Mouse (Mus musculus) T-helper 2 cell (primary cell): ENCODE measurements around the gene Gnb2.

Experiments
- in situ Hi-C: fragments of 300-600 bp; cut with MboI, MseI; formaldehyde crosslinking; loops from one replicate; pipeline ENCODE4 v1.15.1; 2025; ENCODE audit warnings: high pct_unique_total_duplicates

Gene Gnb2

DNA sequence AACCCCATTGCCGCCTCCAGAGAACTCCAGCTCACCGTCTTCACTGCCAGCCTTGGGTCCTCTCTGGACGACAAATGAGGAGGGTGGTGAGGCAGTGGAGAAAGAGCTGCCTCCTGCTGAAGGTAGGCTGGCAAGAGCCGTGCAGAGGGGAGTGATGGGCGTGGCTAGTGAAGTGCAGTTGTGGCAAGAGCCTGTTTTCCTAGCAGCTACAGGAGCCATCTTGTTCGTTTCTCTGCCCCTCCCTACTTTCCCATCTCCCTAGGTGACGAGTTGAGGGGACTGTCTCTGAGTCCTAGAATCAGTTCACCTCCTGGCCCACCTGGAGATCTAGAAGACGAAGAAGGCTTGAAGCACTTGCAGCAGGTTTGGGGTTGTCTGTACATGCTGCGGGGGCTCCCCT lies 11.4 kb downstream of the Gnb2 start:
- in situ Hi-C loops = loop anchor here (5.0 kb wide), 1 partner anchor 645 kb away; no protein-coding TSS in a partner anchor

DNA sequence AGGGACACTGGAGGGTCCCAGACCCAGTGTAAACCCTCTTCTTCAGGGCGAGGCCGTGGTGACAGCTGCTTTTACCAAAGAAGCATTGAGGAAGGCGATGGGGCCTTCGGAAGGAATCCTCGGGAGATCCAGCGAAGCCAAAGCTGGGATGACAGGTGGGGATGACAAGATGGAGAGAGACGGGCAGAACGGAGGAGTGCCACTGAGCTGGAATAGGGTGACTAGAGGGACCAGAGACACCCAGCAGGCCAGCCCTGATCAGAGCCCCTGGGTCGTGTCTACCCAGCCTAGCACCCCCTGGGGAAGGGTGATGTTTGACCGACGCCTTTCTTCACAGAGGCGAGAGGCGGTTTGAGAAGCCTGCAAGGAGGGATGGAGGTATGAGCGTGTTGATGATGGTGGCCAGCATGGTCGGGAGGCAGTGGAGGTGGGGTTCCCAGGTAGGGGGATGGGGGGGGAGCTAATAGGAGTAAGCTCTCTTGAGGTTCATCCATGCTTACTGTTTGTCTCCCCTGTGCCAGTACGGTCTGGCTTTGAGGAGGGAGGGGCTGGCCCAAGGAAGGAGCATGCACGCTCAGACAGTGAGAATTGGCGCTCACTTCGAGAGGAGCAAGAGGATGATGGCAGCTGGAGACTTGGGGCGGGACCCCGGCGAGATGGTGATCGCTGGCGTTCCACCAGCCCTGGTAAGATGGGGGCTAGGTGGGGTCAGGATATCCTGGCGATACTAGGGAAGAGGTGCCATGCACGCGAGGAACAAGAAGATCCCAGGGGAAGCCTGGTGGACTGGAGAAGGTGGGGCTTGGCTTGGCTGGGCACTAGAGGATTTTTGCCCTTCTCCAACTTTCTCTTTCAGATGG lies 13.4 kb downstream of the Gnb2 start:
- in situ Hi-C loops = loop anchor here (5.0 to 10.0 kb wide), 2 partner anchors 235 to 647 kb away; no protein-coding TSS in a partner anchor

DNA sequence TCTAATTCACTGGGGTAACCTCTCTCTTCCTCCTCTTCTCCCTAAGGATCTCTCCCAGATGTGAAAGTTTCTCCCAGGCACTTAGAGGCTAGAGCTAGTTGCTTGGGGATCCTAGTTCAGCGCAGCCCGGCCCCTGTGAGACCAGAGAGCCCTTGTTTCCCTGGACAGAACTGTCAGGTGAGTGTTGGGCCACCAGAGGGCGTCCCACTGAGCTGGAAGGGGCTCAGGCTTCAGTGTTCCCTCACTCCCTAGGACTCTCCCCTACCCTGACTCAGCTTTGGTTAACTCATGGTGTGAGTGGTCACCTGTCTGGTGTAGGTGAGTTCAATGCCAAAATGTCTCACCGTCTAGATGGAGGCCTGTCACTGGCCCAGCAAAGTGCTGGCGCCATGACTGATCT lies 14.9 kb downstream of the Gnb2 start, which contains the start of gene Gigyf1:
Gigyf1 (plus strand) TSS at position 113 of the 400 bp plus-strand sequence.
- in situ Hi-C loops = loop anchor here (10.0 kb wide), 1 partner anchor 236 kb away; no protein-coding TSS in a partner anchor

DNA sequence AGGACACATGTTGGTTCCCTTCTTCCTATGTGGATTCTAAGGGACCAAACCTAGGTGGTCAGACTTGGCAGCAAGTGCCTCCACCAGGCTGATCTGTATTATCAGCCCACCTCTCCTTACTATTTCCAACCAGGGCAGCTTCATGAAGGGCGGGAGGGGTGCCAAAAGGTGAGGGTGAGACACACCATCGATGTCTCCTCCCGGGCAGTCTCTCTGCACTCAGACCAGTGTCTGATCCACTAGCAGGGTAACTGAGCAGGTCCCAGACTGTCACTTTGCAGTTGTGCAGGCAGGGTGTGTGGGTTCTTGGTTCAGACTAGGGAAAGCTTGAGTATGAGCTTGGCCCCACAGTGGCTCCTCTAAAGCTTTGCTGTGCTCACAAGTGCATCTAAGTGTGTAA lies 18.5 kb downstream of the Gnb2 start:
- in situ Hi-C loops = loop anchor here (10.0 kb wide), 1 partner anchor 240 kb away; no protein-coding TSS in a partner anchor

DNA sequence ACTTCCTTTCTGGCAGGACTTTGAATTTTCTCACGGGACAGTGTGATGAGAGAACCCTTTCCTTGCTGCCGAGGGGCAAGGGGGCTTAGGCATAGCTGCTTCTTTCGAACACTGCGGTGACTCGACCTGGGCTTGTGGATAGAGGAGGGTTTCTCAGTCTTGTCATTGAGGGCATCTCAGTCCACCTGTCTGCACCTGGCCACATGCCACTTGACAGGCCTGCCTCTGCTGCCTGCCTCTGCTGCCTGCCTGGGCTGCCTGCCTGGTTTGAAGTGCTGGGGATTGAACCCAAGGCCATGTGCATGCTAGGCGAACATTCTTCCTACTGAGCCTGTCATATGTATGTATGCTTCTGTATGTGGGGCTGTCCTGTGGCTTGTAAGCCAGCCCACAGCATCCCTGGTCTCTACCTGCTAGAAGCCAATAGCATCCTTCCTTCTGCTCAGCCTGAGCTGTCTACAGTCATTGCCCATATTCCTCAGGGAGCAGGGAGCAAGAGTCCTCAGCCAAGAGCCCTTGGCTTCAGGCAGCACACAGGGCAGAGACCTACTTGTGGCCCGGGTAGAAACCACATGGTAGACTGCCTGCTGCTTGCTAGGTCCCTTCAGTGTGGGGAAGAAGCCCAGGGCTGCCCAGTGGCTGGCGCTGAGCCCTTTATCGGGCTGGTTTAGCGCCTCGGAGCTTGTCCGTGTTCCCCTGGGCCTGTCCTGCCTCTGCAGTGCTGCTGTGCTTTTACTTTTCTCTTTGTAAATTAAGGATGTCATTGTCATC lies 19.2 kb downstream of the Gnb2 start:
- in situ Hi-C loops = loop anchor here (10.0 kb wide), 1 partner anchor 241 kb away; no protein-coding TSS in a partner anchor

DNA sequence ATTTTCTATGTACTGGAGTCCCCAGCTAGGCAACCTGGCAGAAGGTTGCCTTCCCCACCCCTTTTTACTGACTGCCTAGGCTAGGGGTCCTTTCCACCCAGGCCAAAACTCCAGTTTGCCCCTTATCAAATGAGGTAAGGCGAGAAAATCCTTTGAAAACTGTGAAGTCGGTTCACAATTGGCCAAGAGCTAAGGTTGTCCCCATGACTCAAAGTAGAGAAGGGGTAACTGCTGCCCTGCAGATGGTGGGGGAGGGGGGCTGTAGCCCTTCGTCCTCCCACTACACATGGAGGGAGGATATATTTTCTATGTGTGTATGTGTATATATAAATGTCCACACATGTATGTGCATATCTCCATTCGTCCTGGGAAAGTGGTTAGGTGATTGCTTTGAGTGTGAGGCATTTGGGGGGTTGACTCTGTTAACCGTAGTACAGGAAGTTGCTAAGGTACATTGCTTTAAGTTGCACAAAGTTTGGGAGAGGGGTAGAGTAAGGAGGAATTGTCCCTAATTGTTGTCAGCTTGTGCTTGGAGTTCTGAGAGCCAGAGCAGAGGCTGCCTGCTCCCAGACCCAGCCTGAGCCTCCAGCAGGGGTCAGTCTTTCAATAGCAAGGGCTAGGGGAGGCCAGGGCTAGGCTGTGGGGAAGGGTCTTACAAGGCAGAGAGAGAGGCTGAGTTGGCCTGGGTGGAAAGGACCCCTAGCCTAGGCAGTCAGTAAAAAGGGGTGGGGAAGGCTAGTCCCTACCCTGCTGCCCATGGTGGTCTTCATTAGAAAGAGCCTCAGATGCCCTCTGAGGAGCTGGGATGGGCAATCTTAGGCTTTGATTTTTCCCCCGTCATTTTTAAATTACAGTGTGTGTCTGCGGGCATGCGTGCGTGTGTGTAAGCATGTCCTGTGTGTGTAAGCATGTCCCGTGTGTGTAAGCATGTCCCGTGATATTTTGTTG lies 20.2 kb downstream of the Gnb2 start:
- in situ Hi-C loops = loop anchor here (10.0 kb wide), 1 partner anchor 242 kb away; no protein-coding TSS in a partner anchor

DNA sequence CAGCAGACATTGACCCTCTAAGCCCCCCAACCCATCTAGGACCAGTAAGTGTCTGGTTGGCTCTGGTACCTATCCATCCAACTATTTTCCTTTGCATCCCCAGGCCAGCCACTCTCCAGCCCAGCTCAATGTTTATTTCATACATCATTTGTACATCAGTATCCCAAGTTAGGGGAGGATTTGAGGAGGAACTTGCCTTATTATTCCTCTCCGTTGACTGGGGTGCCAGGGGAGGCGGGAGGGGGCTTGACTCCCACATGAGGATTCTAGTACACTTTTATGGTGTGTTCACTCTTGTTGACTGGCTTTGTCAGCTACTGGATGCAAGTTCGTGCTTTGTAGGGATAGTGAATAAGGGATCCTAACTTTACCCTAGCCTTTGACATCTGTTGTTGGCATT lies 21.6 kb downstream of the Gnb2 start:
- in situ Hi-C loops = loop anchor here (10.0 kb wide), 1 partner anchor 243 kb away; no protein-coding TSS in a partner anchor

DNA sequence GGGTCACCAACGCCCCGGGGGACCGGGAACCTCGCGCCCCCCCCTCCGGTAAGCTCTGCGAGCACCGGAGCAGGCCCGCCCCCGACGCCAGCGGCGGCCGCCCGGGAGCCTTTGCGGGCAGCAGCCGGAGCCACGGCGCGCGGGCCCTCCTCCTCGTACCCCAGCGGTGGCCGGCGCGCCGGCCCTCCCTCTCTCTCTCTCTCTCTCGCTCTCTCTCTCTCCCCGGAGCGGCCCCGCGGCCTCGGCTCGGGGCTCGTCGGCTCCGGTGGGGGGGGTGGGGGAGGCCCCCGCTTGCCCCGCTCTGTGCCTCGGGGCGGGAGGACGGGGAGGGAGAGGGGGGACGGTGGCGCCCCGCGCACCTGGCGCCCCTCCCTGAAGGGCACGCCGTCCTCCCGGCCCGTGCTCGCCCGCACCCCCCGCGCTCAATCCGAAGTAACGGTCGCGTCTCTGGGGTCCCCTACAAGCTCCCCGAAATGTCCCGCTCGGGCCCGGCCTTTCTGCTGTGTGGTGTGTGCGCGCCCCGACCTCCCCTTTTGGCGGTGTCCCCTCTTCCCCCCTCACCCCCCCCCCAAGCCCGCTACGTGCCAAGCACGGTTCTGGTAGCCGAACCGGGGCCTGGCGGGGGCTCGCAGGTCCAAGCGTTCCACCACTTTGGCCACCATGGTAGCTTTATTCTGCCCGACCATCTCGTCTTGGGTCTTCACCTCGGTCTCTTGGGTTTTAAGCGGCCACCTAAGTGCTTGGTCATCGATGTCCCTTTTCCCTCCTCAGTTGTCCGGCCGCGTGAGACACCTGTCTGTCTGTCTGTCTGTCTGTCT lies 22.5 kb downstream of the Gnb2 start:
- in situ Hi-C loops = loop anchor here (10.0 kb wide), 1 partner anchor 244 kb away; no protein-coding TSS in a partner anchor

DNA sequence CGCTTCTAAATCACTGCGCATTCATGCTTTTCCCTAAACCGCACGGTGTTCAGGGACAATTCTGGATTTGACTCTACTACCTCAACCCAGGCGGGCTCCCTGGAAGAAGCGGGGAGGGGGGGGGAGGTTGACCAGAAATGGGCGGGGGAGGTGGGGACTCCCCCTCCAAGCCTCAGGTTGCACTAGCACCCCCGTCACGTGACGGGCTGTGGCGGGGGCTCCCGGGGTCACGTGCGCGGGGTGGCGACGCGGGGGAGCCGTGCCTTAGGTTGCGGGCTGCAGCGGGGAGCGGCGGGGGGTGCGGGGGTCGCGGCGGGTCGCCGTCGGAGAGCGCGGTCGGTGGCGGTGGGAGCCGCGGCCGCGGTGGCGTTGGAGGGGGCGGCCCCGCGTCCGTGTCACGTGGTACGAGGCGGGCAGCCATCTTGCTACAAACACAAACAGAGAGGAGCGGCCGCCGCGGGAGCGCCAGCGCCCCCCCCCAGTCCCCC lies 23.3 kb downstream of the Gnb2 start:
- in situ Hi-C loops = loop anchor here (10.0 kb wide), 1 partner anchor 245 kb away; no protein-coding TSS in a partner anchor

DNA sequence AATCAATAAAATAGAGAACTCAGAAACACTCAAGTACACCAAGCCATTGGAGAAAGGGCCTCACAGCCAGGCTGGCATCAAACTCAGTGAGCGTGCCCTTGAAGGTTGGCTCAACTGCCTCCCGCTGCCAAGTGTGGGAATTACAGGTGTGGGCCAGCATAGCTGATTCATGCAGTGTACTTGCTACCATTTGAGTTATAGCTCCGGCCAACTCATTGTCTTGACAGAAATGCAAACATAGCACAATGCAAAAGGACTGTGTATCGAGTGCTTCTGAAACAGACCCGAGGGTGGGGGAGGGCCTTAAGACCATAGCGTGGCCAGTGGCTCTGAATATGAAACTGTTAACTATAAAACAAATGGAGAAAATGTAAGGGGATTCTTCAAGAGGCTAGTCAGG lies 29.3 kb downstream of the Gnb2 start:
- in situ Hi-C loops = loop anchor here (10.0 kb wide), 1 partner anchor 91 kb away; no protein-coding TSS in a partner anchor

DNA sequence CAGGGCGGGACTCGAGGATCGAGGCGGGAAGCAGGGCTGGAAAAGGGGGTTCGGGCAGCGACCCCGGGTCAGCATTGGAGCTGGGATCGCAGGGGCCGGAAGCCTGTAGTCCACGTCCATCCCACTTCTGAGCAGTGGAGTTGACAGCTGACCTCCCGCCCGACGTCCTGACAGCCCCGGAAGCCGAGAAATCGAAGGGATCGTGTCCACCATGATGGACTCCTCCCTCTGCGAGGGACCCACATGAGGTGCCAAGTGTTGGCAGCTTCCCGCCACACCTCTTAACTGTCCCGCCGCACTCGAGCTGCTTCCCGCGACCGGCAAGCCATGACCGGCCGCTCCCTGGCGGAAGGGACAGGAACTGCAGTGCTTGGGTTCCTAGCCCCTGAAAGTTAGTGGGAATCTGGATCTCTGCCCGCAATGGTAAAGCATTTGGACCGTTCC lies 30.6 kb downstream of the Gnb2 start:
- in situ Hi-C loops = loop anchor here (10.0 kb wide), 1 partner anchor 92 kb away; no protein-coding TSS in a partner anchor

DNA sequence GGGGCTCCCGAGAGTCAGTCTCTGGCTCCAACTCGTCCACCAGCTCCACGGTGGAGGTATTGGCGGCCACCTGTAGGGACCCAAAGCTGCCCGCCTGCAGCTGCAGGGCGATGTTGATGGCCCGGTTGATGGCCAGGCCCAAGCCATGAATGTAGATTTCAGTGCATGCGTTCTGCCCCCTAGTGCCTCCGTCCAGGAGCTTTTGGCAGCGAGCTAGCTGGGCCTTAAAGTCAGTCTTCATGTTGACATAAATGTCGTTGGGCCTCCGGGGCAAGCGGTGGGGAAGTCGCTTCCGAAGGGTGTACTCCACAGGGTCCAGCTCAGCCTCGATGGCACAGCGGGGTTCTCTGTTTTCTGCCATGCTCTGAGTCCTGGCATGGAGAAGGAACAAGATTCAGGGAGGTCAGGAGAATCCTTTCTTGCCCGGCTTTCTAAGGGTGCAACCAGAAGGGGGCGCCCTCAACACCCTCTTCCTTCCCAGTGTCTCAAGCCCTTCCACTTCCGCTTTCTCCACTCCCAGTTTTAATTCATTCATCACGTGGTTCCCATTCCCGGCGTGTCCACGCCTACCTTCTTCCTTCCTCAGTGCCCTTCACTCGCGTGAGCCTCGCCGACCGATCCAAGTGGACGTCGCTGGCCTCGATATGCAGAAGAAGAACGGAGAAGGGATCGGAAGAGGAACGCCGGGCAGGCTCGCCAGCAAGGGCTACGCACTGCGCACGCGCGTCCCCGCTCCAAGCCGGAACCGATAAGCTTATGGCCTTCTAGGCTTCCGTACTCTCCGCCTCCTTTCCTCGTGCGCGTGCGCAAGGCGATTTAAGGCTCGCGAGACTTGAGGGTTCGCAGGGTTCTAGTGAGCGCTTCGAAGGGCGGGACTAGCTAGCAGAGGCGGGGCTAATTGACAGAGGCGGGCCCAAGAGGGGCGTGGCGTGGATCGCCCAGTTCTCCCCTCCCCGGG lies 31.3 kb downstream of the Gnb2 start, which contains the start of gene Pop7:
Pop7 (minus strand) TSS at position 810 of the 958 bp plus-strand sequence.
- in situ Hi-C loops = loop anchor here (10.0 kb wide), 1 partner anchor 93 kb away; no protein-coding TSS in a partner anchor

DNA sequence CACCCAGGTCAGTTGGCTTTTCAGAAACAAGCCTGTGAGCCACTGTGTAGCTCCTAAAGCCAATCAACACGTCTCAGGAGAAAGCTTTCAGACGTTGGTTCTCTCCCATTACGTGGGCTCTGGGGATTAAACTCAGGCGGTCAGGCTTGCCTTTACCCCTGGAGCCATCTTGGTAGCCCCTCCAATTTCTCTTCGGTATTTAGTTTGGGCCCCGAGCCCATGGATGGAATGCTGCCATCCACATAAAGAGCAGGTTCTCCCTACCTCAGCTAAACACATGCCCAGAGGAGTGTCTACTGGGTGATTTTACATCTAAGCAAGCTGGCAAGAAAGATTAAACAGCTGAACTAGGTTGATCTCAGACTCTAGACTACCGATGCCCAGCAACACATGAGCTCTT lies 33.1 kb downstream of the Gnb2 start:
- in situ Hi-C loops = loop anchor here (10.0 kb wide), 1 partner anchor 95 kb away; no protein-coding TSS in a partner anchor

DNA sequence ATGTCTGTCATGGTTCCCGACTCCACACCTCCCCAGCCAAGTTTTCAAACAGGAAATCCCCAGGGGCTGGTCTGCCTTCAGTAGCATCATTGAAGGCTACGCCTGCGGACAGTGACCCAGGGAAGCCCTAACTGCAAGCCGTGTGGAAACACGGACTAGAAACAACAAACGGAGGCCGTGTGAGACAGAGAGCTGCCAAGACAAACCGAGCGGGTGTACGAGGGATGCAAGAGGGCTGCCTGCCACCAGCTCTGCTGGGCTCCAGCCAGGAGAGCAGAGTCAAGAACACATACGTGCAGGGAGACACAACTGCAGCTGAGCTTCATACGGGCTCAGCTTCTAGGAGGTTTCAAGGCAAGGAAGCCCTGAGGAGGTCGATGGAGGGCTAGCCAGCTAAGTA lies 39.5 kb downstream of the Gnb2 start:
- in situ Hi-C loops = loop anchor here (10.0 kb wide), 1 partner anchor 1131 kb away; the partner anchor contains the start of gene A430033K04Rik

DNA sequence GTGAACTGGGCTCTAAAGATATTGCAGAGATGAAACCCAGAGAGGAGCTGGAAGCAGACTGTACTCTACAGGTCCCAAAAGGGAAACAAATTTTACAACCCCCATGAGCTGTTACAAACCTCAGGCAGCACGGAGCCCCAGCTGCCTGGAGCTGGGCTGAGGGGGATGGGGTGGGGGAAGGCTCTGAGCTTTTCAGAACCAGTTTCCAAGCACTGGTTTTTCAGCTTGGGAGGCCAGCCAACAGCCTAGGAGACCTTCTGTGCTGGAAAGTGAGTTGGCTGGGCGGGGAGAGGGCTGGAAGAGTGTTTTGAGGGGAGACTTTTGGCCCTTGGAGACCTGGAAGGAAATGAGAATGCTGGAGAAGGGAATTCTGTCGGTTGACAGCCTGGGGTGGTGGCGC lies 41.8 kb downstream of the Gnb2 start:
- in situ Hi-C loops = loop anchor here (10.0 kb wide), 1 partner anchor 1133 kb away; the partner anchor contains the start of gene A430033K04Rik

DNA sequence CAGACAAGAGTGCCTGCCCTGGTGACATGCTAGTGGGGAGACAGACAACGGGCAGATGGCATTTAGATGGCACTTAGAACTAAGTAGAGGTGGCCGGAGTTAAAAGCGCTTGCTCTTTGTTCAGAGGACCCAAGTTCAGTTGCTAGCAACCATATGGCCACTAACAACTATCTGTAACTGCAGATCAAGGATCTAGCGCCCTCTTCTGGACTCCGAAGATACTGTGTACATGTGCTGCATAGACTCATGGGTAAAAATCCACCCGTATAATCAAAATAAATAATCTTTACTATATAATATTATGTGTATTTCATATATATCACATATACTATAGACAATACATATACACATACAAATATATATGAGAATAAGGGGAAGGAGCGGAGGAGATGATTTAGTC lies 45.7 kb downstream of the Gnb2 start:
- in situ Hi-C loops = loop anchor here (10.0 kb wide), 1 partner anchor 277 kb away; no protein-coding TSS in a partner anchor

DNA sequence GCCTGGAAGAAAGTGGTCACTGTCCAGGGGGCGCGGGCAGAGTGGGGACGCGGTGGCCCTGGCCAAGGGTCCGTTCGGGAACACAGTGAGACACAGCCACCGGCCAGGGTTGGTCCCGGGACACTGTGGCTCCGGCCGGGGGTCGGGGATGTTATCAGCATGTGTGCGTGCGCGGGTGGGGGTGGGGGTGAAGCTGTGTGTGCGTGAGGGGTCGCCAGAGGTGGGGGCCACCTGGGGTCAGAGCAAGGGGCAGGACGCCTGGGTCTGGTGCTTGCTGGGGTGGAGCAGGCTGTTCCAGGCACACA lies 47.5 kb downstream of the Gnb2 start:
- in situ Hi-C loops = loop anchor here (10.0 kb wide), 1 partner anchor 279 kb away; no protein-coding TSS in a partner anchor
